Mouse (Mus musculus): ENCODE data around the gene Rnf213. TPM values are rescaled to one million over a fixed set of nuclear protein-coding genes. Genes with fewer than 3 reads are reported as not detected.
A peak's percentile ranks its signal among the peaks of the same experiment; 100 is the strongest.

The Rnf213 gene
- polyA plus RNA-seq, 1 experiment: 27.7 TPM

DNA sequence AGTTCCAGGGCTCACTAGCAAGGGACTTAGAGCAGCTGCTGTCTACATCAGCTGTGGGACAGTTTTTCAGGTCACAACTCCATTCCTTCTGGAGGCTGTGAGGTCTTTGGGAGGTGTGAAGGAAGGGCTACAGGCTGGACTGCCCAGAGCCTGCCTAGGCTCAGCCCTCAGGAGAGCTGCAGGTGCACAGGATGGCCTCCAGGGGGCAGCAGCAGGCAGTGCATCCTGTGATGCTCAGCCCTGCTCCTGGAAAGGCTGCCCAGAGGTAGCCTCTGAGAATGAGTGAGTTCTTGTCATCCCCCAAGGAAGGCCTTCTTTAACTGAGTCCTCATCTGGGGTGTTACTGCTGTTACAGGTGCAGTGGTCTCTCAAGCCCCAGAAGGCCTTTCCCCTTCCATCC is 110.8 kb downstream of the Rnf213 start:
- no peak overlapping the region for H3K27ac ChIP-seq (ENCODE audit: control insufficient read depth, insufficient read depth, low read depth, low read length, poor library complexity)
- H3K4me3 ChIP-seq (replicated peaks; ENCODE audit: control insufficient read depth, low read depth, low read length): no peak overlapping the region
- TF ChIP-seq POLR2A (IDR thresholded peaks at IDR 0.05; ENCODE audit: borderline replicate concordance, control insufficient read depth, low read depth, low read length) (no peak), CTCF (IDR thresholded peaks at IDR 0.05; ENCODE audit: control insufficient read depth, insufficient read depth, low read length) (peak; percentile 97)
- no peaks in the 10 kb centered on the region for H3K4me1 ChIP-seq (ENCODE audit: control insufficient read depth, insufficient read depth, low read length)

GRCm38 (mm10) chr11:119506386-119506785 is 113.5 kb downstream of the Rnf213 start:
- TF ChIP-seq POLR2A (IDR thresholded peaks at IDR 0.05; ENCODE audit: borderline replicate concordance, control insufficient read depth, low read depth, low read length): no peak
- TF ChIP-seq CTCF (IDR thresholded peaks at IDR 0.05; ENCODE audit: control insufficient read depth, insufficient read depth, low read length): no peak
- 87% methylated on average over 4 of the region's 4 CpGs for WGBS
- H3K4me1 ChIP-seq (ENCODE audit: control insufficient read depth, insufficient read depth, low read length): no peaks in the 10 kb centered on the region
- no peak overlapping the region for H3K4me3 ChIP-seq (replicated peaks; ENCODE audit: control insufficient read depth, low read depth, low read length)
- H3K27ac ChIP-seq (ENCODE audit: control insufficient read depth, insufficient read depth, low read depth, low read length, poor library complexity): no peak overlapping the region

- Histone ChIP-seq H3K4me3 (replicated peaks; ENCODE audit: control insufficient read depth, low read depth, low read length) (no peak overlapping the region), H3K27ac (ENCODE audit: control insufficient read depth, insufficient read depth, low read depth, low read length, poor library complexity) (no peak overlapping the region), H3K4me1 (ENCODE audit: control insufficient read depth, insufficient read depth, low read length) (no peaks in the 10 kb centered on the region)
- WGBS: 83% methylated on average over 8 of the region's 8 CpGs
- TF ChIP-seq CTCF (IDR thresholded peaks at IDR 0.05; ENCODE audit: control insufficient read depth, insufficient read depth, low read length) (no peak), POLR2A (IDR thresholded peaks at IDR 0.05; ENCODE audit: borderline replicate concordance, control insufficient read depth, low read depth, low read length) (no peak)
These were observed 114.9 kb downstream of the Rnf213 start for GRCm38 (mm10) chr11:119507772-119508171.

DNA sequence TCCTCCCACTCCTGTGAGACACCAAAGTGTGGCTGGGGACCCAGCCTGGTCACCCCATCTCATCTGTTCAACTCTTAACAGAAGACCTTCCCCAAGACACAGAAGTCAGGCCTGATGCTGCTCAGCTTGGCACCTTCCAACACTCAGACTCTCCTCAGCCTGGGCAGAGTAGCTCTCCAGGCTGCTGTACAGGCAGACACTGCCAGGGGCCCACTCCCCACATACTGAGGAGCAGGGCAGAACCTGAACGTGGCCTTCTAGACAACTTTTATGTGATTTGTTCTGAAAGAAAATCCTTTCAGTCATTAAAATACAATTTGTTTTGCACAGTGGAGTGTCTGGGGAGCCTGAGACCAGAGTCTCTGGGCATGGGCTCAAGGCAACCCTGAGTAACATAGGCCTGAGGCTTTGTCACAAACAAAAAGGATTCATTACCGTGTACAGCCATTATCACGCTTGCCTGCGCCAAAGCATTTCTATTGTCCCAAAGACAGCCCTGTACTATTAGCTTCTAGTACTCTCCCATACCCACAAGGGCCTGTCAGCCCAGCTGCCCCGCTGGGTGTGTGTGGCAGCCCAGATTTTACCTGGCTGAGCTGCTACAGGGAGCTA is 116.4 kb downstream of the Rnf213 start:
- TF ChIP-seq CTCF (IDR thresholded peaks at IDR 0.05; ENCODE audit: control insufficient read depth, insufficient read depth, low read length): no peak
- TF ChIP-seq POLR2A (IDR thresholded peaks at IDR 0.05; ENCODE audit: borderline replicate concordance, control insufficient read depth, low read depth, low read length): no peak
- 82% methylated on average over 5 of the region's 5 CpGs for WGBS
- no peak overlapping the region for H3K4me3 ChIP-seq (replicated peaks; ENCODE audit: control insufficient read depth, low read depth, low read length)
- no peak overlapping the region for H3K27ac ChIP-seq (ENCODE audit: control insufficient read depth, insufficient read depth, low read depth, low read length, poor library complexity)
- no peaks in the 10 kb centered on the region for H3K4me1 ChIP-seq (ENCODE audit: control insufficient read depth, insufficient read depth, low read length)

DNA sequence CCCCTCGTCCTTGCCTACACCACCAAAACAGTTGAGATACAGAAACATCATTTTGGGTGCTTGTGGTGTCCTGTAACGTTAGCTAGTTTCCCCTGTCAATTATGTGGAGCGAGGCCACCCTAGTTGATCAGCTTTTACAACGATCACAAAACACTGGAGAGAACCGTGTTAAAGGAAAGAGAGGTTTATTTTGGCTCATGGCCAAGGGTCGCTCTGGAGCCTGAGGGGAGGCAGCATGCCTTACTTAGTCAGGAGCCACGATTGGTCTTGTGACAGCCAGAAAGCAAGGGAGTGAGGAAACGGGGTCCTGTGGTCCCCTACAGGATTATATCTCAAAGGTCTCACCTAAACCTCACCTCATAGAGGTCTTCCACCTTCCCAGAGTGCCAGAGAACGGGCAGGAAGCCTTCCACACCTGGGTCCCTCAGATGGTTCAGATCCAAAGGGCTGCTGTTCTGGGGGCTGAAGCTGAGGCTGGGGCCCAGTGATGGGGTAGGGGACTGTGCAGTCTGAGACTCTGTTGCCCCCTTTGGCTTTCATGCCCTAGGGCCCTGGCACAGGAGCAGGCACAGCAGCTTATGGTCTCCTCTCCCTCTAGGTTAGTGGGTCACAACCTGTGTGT is 120.2 kb downstream of the Rnf213 start:
- H3K4me1 ChIP-seq (ENCODE audit: control insufficient read depth, insufficient read depth, low read length): no peaks in the 10 kb centered on the region
- TF ChIP-seq POLR2A (IDR thresholded peaks at IDR 0.05; ENCODE audit: borderline replicate concordance, control insufficient read depth, low read depth, low read length): no peak
- TF ChIP-seq CTCF (IDR thresholded peaks at IDR 0.05; ENCODE audit: control insufficient read depth, insufficient read depth, low read length): no peak
- WGBS: 30% methylated on average over 9 of the region's 9 CpGs
- H3K4me3 ChIP-seq (replicated peaks; ENCODE audit: control insufficient read depth, low read depth, low read length): no peak overlapping the region
- no peak overlapping the region for H3K27ac ChIP-seq (ENCODE audit: control insufficient read depth, insufficient read depth, low read depth, low read length, poor library complexity)

DNA sequence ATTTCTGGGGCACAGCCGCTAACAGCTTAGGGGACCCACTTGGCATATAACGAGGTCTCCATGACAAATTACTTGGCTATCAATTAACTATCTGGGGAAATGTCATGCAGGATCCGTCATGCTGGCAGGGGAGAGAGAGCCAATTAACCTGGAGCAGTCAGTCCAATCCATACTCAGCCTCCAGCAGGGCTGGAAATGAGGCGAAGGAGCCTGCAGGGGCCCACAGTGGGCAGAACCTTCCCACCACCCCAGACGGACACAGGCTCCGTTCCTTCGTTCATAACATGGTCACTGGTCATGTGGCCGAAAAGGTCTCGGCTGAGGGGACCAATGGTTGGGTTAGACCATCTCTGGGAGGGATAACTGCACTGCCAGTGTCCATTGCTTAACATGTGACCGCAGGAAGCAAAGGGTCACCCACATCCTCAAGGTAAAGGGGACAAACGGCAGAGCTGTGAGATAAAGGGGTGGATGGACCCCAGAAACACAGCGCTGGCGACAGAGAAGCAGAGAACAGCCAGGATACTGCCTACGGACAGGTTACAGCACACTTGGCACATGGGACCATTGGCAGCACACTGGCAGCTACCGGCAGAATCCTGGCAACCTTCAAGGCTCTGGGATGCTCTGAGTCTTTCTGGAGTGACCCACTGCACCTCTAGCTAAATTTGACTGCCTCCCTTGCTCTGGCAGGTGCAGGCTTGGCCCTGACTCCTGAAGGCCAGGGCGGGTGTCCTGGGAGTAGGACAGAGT is 121.4 kb downstream of the Rnf213 start:
- no peak overlapping the region for H3K27ac ChIP-seq (ENCODE audit: control insufficient read depth, insufficient read depth, low read depth, low read length, poor library complexity)
- H3K4me3 ChIP-seq (replicated peaks; ENCODE audit: control insufficient read depth, low read depth, low read length): no peak overlapping the region
- no peaks in the 10 kb centered on the region for H3K4me1 ChIP-seq (ENCODE audit: control insufficient read depth, insufficient read depth, low read length)
- TF ChIP-seq CTCF (IDR thresholded peaks at IDR 0.05; ENCODE audit: control insufficient read depth, insufficient read depth, low read length) (no peak), POLR2A (IDR thresholded peaks at IDR 0.05; ENCODE audit: borderline replicate concordance, control insufficient read depth, low read depth, low read length) (no peak)
- 53% methylated on average over 16 of the region's 16 CpGs for WGBS

DNA sequence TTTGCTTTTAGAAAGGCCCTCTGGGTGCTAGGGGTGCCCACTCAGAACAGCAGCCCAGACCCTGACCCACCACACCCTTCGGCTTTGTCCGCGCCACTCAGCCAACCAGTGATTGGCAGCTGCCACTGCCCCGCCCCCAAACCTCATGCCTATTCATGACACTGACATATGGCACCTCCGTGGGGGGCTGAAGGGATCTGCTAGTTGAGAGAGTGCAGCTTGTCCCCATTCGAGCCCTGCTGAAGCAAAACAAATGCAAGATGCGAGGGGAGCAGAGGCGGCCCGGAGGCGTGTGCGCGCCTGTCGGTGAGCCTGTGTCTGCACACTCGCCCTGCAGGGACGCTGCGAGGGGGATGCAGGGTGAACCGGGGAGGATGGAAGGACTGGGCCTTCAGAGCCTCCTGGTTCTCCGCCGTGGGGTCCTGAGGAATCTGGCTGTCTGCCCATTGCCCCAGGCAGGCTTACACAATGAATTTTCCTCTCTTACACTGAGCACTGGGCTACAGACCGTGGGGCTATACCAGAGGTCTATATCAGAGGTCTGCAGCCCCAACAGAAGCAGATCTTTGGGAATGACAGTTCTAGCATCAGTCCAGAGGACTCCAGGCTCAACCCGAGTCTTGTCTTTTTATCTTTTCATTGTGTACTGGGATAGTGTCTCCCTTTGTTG is 122.2 kb downstream of the Rnf213 start:
- Histone ChIP-seq H3K4me3 (replicated peaks; ENCODE audit: control insufficient read depth, low read depth, low read length) (no peak overlapping the region), H3K4me1 (ENCODE audit: control insufficient read depth, insufficient read depth, low read length) (no peaks in the 10 kb centered on the region), H3K27ac (ENCODE audit: control insufficient read depth, insufficient read depth, low read depth, low read length, poor library complexity) (no peak overlapping the region)
- 20% methylated on average over 21 of the region's 21 CpGs for WGBS
- TF ChIP-seq POLR2A (IDR thresholded peaks at IDR 0.05; ENCODE audit: borderline replicate concordance, control insufficient read depth, low read depth, low read length): no peak
- no peak for TF ChIP-seq CTCF (IDR thresholded peaks at IDR 0.05; ENCODE audit: control insufficient read depth, insufficient read depth, low read length)

All from bone marrow, adult 2 months (tissue).